Mouse (Mus musculus) liver, embryonic 12.5 days (tissue): ENCODE data around the gene Snx4. TPM values are rescaled to one million over a fixed set of nuclear protein-coding genes. Genes with fewer than 3 reads are reported as not detected.
"Not testable (repeated sequence)": the region's sequence is repeated elsewhere in the genome, so short reads cannot be mapped to it uniquely, and the experiment has no call there.

ENCODE experiments used
- ATAC-seq: fragments of 200-750 bp; cut with Nextera tagmentation; 2 replicates; pipeline ENCODE4 v1.8.0; 2017; ENCODE audit warnings: moderate number of reproducible peaks, mild to moderate bottlenecking, moderate library complexity
- H3K27ac ChIP-seq: fragments of 300-500 bp; sonication (generic); 2 replicates; pipeline ENCODE4 v1.5.1; 2016; ENCODE audit warnings: mild to moderate bottlenecking
- H3K27me3 ChIP-seq: fragments of 300-500 bp; sonication (generic); replicated peaks from 2 replicates; pipeline ENCODE4 v1.6.1; 2016; ENCODE audit warnings: mild to moderate bottlenecking, moderate library complexity
- H3K36me3 ChIP-seq: fragments of 300-500 bp; sonication (generic); 2 replicates; pipeline ENCODE4 v1.6.1; 2016; ENCODE audit warnings: mild to moderate bottlenecking, moderate library complexity
- H3K4me1 ChIP-seq: fragments of 300-500 bp; sonication (generic); 2 replicates; pipeline ENCODE4 v1.6.1; 2016
- H3K4me2 ChIP-seq: fragments of 300-500 bp; sonication (generic); 2 replicates; pipeline ENCODE4 v1.6.1; 2016; ENCODE audit warnings: mild to moderate bottlenecking, moderate library complexity
- H3K4me3 ChIP-seq: fragments of 300-500 bp; sonication (generic); 2 replicates; pipeline ENCODE4 v1.5.1; 2016; ENCODE audit warnings: mild to moderate bottlenecking, moderate library complexity
- H3K9ac ChIP-seq: fragments of 300-500 bp; sonication (generic); 2 replicates; pipeline ENCODE4 v1.6.1; 2016; ENCODE audit warnings: mild to moderate bottlenecking, moderate library complexity
- H3K9me3 ChIP-seq: fragments of 300-500 bp; sonication (generic); replicated peaks from 2 replicates; pipeline ENCODE4 v1.6.1; 2016; ENCODE audit warnings: mild to moderate bottlenecking, moderate library complexity
- WGBS: fragments of 180-500 bp; shearing (Covaris S2); methylation state at CpG from one replicate; pipeline ENCODE4 v1.1.7; 2016; ENCODE audit not compliant: insufficient replicate concordance; 5-methylcytosine and 5-hydroxymethylcytosine counted together
- polyA plus RNA-seq: library from polyadenylated mRNA; unstranded; fragments of >200 nt; fragmentation: Nextera tagmentation; extraction: Ambion mirVana; gene quantifications from 2 replicates; pipeline ENCODE4 v1.2.1, GENCODE M21; 2016

The Snx4 gene
- polyA plus RNA-seq: 31.3 and 34.5 TPM in 2 replicates

- H3K4me3 ChIP-seq: peak within 1 kb of the TSS; percentile 94
- no peaks in the 10 kb centered on the region for H3K9me3 ChIP-seq
- H3K4me2 ChIP-seq: peak within 1 kb of the TSS; percentile 98
- WGBS: under 1% methylated on average over 60 of the region's 72 CpGs
- ATAC-seq: peak; percentile 92
- peak within 1 kb of the TSS; percentile 92 for H3K9ac ChIP-seq
- peaks cover 25% of the 10 kb centered on the region for H3K4me1 ChIP-seq
- H3K27me3 ChIP-seq: no peaks in the 10 kb centered on the region
- H3K36me3 ChIP-seq: no peaks in the 10 kb centered on the region
- peak within 1 kb of the TSS; percentile 83 for H3K27ac ChIP-seq
Measured at GRCm38 (mm10) chr16:33251194-33252051, at the start of gene Snx4. Gene Snx4, plus strand, starts transcription at chr16:33251442.

GRCm38 (mm10) chr16:33210812-33211211 is 40.4 kb upstream of the Snx4 start:
- H3K27me3 ChIP-seq: no peaks in the 10 kb centered on the region
- no peak overlapping the region for H3K27ac ChIP-seq
- WGBS: 69% methylated on average over 2 of the region's 2 CpGs
- no peak overlapping the region for H3K4me2 ChIP-seq
- no peaks in the 10 kb centered on the region for H3K4me1 ChIP-seq
- ATAC-seq: no peak
- H3K9ac ChIP-seq: no peak overlapping the region
- peaks cover 64% of the 10 kb centered on the region for H3K36me3 ChIP-seq
- H3K4me3 ChIP-seq: no peak overlapping the region
- no peaks in the 10 kb centered on the region for H3K9me3 ChIP-seq

GRCm38 (mm10) chr16:33216313-33217003 is 34.8 kb upstream of the Snx4 start:
- ATAC-seq: no peak
- no peaks in the 10 kb centered on the region for H3K27me3 ChIP-seq
- no peak overlapping the region for H3K27ac ChIP-seq
- H3K4me2 ChIP-seq: no peak overlapping the region
- H3K36me3 ChIP-seq: peaks cover 39% of the 10 kb centered on the region
- no peaks in the 10 kb centered on the region for H3K4me1 ChIP-seq
- H3K4me3 ChIP-seq: no peak overlapping the region
- no peak overlapping the region for H3K9ac ChIP-seq
- 86% methylated on average over 9 of the region's 9 CpGs for WGBS
- no peaks in the 10 kb centered on the region for H3K9me3 ChIP-seq

GRCm38 (mm10) chr16:33217553-33218085 is 33.6 kb upstream of the Snx4 start:
- not testable (repeated sequence) for ATAC-seq, H3K9ac ChIP-seq, H3K4me3 ChIP-seq, H3K4me2 ChIP-seq, H3K27me3 ChIP-seq, H3K9me3 ChIP-seq, H3K4me1 ChIP-seq, H3K27ac ChIP-seq
- WGBS: 68% methylated on average over 3 of the region's 3 CpGs
- peaks cover 35% of the 10 kb centered on the region for H3K36me3 ChIP-seq

GRCm38 (mm10) chr16:33222482-33222881 is 28.8 kb upstream of the Snx4 start:
- Histone ChIP-seq H3K4me1 (no peaks in the 10 kb centered on the region), H3K9me3 (no peaks in the 10 kb centered on the region), H3K9ac (no peak overlapping the region), H3K36me3 (peaks cover 42% of the 10 kb centered on the region), H3K4me2 (no peak overlapping the region), H3K27me3 (no peaks in the 10 kb centered on the region), H3K27ac (no peak overlapping the region), H3K4me3 (no peak overlapping the region)
- ATAC-seq: no peak
- 76% methylated on average over 3 of the region's 3 CpGs for WGBS

GRCm38 (mm10) chr16:33224381-33224780 is 26.9 kb upstream of the Snx4 start:
- Histone ChIP-seq H3K27ac (no peak overlapping the region), H3K9me3 (no peaks in the 10 kb centered on the region), H3K4me1 (no peaks in the 10 kb centered on the region), H3K9ac (no peak overlapping the region), H3K4me3 (no peak overlapping the region), H3K4me2 (no peak overlapping the region), H3K27me3 (no peaks in the 10 kb centered on the region), H3K36me3 (peaks cover 59% of the 10 kb centered on the region)
- no peak for ATAC-seq
- WGBS: 79% methylated on average over 5 of the region's 5 CpGs

- H3K36me3 ChIP-seq: peaks cover 56% of the 10 kb centered on the region
- H3K4me2 ChIP-seq: no peak overlapping the region
- no peak overlapping the region for H3K4me3 ChIP-seq
- H3K9me3 ChIP-seq: no peaks in the 10 kb centered on the region
- ATAC-seq: no peak
- H3K27me3 ChIP-seq: no peaks in the 10 kb centered on the region
- H3K9ac ChIP-seq: no peak overlapping the region
- H3K4me1 ChIP-seq: no peaks in the 10 kb centered on the region
- H3K27ac ChIP-seq: no peak overlapping the region
- WGBS: 86% methylated on average over 12 of the region's 12 CpGs
Measured at GRCm38 (mm10) chr16:33234128-33234527, 17.1 kb upstream of the Snx4 start.

GRCm38 (mm10) chr16:33236151-33236550 is 15.1 kb upstream of the Snx4 start:
- no peak for ATAC-seq
- H3K27me3 ChIP-seq: no peaks in the 10 kb centered on the region
- H3K4me3 ChIP-seq: no peak overlapping the region
- H3K4me1 ChIP-seq: no peaks in the 10 kb centered on the region
- H3K9me3 ChIP-seq: no peaks in the 10 kb centered on the region
- no peak overlapping the region for H3K27ac ChIP-seq
- H3K9ac ChIP-seq: no peak overlapping the region
- H3K4me2 ChIP-seq: no peak overlapping the region
- peaks cover 51% of the 10 kb centered on the region for H3K36me3 ChIP-seq
- WGBS: 77% methylated on average over 6 of the region's 6 CpGs

GRCm38 (mm10) chr16:33239305-33239704 is 11.9 kb upstream of the Snx4 start:
- no peak for ATAC-seq
- H3K36me3 ChIP-seq: peaks cover 68% of the 10 kb centered on the region
- WGBS: 68% methylated on average over 2 of the region's 2 CpGs

GRCm38 (mm10) chr16:33242046-33242445 is 9.2 kb upstream of the Snx4 start:
- H3K27ac ChIP-seq: no peak overlapping the region
- no peak overlapping the region for H3K4me2 ChIP-seq
- WGBS: 80% methylated on average over 6 of the region's 6 CpGs
- no peak for ATAC-seq
- H3K9me3 ChIP-seq: no peaks in the 10 kb centered on the region
- no peak overlapping the region for H3K9ac ChIP-seq
- peaks cover 51% of the 10 kb centered on the region for H3K36me3 ChIP-seq
- no peak overlapping the region for H3K4me3 ChIP-seq
- no peaks in the 10 kb centered on the region for H3K4me1 ChIP-seq
- H3K27me3 ChIP-seq: no peaks in the 10 kb centered on the region

More at GRCm38 (mm10) chr16:33239305-33239704, 11.9 kb upstream of the Snx4 start:
- Histone ChIP-seq H3K9me3 (no peaks in the 10 kb centered on the region), H3K4me1 (no peaks in the 10 kb centered on the region), H3K4me2 (no peak overlapping the region), H3K27me3 (no peaks in the 10 kb centered on the region), H3K4me3 (no peak overlapping the region), H3K27ac (no peak overlapping the region), H3K9ac (no peak overlapping the region)

- H3K4me2 ChIP-seq: no peak overlapping the region
- no peak overlapping the region for H3K9ac ChIP-seq
- WGBS: 81% methylated on average over 6 of the region's 6 CpGs
- H3K9me3 ChIP-seq: no peaks in the 10 kb centered on the region
- peak; percentile 8; the same call in 1 of the 2 replicates for ATAC-seq
- no peaks in the 10 kb centered on the region for H3K4me1 ChIP-seq
- H3K27ac ChIP-seq: no peak overlapping the region
- peaks cover 43% of the 10 kb centered on the region for H3K36me3 ChIP-seq
- H3K4me3 ChIP-seq: no peak overlapping the region
- no peaks in the 10 kb centered on the region for H3K27me3 ChIP-seq
Measured at GRCm38 (mm10) chr16:33244136-33244691, 7.0 kb upstream of the Snx4 start.
